Mouse (Mus musculus): ENCODE results near the gene N4bp2l2.
A peak's percentile ranks its signal among the peaks of the same experiment; 100 is the strongest.

- TF ChIP-seq CTCF (conservative IDR thresholded peaks at IDR 0.05 in 1 of 2, IDR thresholded peaks at IDR 0.05 in 1 of 2; ENCODE audit: low read depth in 2 of 2, low read length in 2 of 2) (no peak), TBP (conservative IDR thresholded peaks at IDR 0.05; ENCODE audit: low read depth, low read length) (0 out of 2 replicates have a peak, but pooled peaks have one; percentile 46), KAT2A (IDR thresholded peaks at IDR 0.05; ENCODE audit: insufficient replicate concordance, low read length) (no peak), NELFE (IDR thresholded peaks at IDR 0.05; ENCODE audit: low read depth, low read length) (0 out of 2 replicates have a peak, but pooled peaks have one; percentile 24), POLR2A (IDR thresholded peaks at IDR 0.05; ENCODE audit: low read depth, low read length) (no peak; the same call in 1 of the 2 replicates), MEF2A (IDR thresholded peaks at IDR 0.05; ENCODE audit: borderline replicate concordance, low read depth, low read length) (no peak), EP300 (IDR thresholded peaks at IDR 0.05; ENCODE audit: low read length) (no peak), MXI1 (IDR thresholded peaks at IDR 0.05; ENCODE audit: low read depth, low read length) (peak; percentile 68; the same call in 1 of the 2 replicates), ZNF384 (IDR thresholded peaks at IDR 0.05; ENCODE audit: low read depth, low read length) (no peak), RAD21 (IDR thresholded peaks at IDR 0.05; ENCODE audit: low read depth, low read length) (no peak), CHD1 (IDR thresholded peaks at IDR 0.05; ENCODE audit: low read depth, low read length) (no peak; the same call in 1 of the 2 replicates)
These were observed 72.0 kb downstream of the N4bp2l2 start for GRCm38 (mm10) chr5:150593756-150594648.
